Mouse (Mus musculus): ENCODE measurements at regions not wholly inside any gene's neighbourhood (a gene's known extent, or its start where the extent isn't known, plus 50 kb on each side); places are given as distances from the start of the nearest gene placed in this dataset.

- in situ Hi-C loops (cut with MboI, MseI): no loop called here
Observed at GRCm38 (mm10) chr12:12819746-12820145, 122.0 kb downstream of the Mycn start.

- in situ Hi-C loops (cut with MboI, MseI): no loop called here
Observed at GRCm38 (mm10) chr12:12814693-12815092, 127.0 kb downstream of the Mycn start.

- in situ Hi-C loops (cut with MboI, MseI): no loop called here
Observed at GRCm38 (mm10) chr12:12812873-12813272, 128.8 kb downstream of the Mycn start.

- in situ Hi-C loops (cut with MboI, MseI): no loop called here
Observed at GRCm38 (mm10) chr12:12810943-12811342, 130.8 kb downstream of the Mycn start.

GRCm38 (mm10) chr12:12810159-12810885 is 131.4 kb downstream of the Mycn start:
- in situ Hi-C loops (cut with MboI, MseI): no loop called here

DNA sequence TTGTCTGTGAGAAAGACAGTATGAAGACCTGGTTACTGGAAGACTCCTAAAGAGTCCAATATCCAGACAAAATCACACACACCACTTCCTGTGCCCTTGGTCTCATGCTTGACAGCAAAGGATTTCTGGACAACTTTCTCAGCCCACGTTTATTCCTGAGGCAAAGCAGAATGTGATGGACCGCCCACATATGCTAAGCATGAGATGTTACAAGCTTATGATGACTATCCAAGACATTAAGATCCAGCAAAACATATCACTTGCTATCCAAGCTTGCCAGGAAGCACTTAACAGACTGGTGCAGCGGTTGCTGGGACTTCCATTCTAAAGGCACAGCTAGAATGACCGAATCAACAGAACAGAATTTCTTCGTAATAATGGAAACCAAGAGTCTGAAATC is 133.6 kb downstream of the Mycn start:
- in situ Hi-C loops (cut with MboI, MseI): no loop called here

GRCm38 (mm10) chr12:12803602-12804001 is 138.1 kb downstream of the Mycn start:
- in situ Hi-C loops (cut with MboI, MseI): no loop called here

- in situ Hi-C loops (cut with MboI, MseI): no loop called here
Observed at GRCm38 (mm10) chr12:12802396-12802795, 139.3 kb downstream of the Mycn start.

DNA sequence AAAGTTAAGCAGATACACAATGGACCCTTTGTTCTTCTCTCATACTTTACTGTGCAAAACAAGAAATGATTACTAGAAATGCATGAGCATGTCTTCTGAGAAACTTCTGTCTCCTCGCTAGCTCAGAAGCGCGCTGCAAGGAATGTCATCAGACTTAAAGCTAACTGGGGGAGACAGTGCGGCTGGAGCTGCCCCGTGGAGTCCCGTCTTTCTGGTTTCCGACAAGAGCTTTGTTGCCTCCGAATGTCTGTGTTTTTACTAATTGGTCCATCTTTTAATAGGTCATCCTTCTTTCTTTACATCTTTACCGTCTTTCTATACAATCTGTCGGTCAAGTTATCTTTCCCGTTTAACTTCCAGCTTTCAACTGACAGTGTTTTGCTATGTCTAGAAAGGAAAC is 140.0 kb downstream of the Mycn start:
- in situ Hi-C loops (cut with MboI, MseI): no loop called here

DNA sequence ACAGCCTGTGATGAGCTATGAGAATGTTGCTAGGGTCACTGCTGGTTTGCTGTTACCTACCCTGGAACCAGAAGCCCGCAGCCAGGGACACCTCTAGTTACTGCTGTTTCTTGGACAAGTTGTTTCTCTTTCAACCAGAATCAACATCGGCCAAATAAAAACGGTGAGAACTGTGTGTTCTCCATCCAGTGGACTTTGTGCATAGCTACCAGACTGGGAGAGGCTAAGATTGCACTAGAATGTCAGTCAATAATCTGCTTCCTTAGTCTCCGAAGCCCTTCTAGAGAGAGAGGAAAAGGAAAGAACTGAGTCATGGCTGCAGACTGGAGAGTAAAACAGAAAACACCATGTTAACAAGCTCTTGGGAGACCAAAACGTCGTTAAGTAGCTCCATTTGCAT is 141.6 kb downstream of the Mycn start:
- in situ Hi-C loops (cut with MboI, MseI): no loop called here

- in situ Hi-C loops (cut with MboI, MseI): no loop called here
Observed at GRCm38 (mm10) chr12:12789052-12789451, 152.7 kb downstream of the Mycn start.

GRCm38 (mm10) chr12:12788263-12788852 is 153.4 kb downstream of the Mycn start:
- in situ Hi-C loops (cut with MboI, MseI): no loop called here

DNA sequence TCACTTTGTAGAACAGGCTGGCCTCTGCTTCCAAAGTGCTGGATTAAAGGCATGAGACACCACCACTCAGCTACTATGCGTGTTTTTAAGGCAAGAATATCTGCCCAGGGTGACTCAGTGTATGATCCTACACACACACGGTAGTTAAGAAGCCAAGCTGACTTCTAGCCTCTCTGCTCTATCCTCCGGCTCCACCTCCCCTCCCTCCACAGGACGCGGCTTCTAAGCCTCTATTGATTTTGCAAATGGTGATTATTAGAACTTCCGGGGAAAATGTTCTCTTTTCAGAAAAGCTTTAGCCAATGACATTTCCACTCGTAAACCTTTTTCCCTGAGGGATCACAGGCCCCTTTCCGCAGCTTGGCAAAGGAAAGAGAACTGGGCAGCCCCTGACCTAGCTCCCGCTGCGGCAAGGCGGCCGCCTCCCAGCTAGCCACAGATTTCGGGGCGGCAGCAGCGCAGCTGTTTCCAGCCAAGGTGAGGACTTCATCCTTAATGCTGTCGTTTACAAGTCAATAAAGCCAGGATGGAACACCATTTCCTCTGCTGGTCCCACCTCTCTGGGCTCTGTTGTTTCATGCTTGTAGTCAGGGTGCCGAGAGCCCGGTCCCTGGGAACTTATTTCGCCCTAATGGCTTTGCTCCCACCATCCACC is 154.0 kb downstream of the Mycn start:
- in situ Hi-C loops (cut with MboI, MseI): no loop called here

DNA sequence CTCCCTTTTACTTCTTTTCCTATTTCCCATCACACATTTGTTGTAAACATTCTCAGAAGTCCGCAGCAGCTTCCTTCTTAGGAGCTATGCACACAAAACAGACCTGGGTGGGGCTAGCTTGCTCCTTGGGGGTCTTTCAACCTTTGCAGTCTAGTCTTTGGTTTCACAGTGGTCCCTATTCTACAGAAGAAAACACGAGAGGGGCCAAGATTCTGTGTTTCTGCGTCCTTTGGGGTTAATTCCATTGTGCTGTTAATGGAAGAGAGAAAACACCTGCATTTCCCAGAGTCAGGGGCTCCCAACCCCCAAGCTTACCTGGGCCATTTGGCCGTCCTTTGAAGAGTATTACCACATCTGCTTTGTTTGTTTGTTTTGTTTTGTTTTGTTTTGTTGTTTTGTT is 154.6 kb downstream of the Mycn start:
- in situ Hi-C loops (cut with MboI, MseI): no loop called here

DNA sequence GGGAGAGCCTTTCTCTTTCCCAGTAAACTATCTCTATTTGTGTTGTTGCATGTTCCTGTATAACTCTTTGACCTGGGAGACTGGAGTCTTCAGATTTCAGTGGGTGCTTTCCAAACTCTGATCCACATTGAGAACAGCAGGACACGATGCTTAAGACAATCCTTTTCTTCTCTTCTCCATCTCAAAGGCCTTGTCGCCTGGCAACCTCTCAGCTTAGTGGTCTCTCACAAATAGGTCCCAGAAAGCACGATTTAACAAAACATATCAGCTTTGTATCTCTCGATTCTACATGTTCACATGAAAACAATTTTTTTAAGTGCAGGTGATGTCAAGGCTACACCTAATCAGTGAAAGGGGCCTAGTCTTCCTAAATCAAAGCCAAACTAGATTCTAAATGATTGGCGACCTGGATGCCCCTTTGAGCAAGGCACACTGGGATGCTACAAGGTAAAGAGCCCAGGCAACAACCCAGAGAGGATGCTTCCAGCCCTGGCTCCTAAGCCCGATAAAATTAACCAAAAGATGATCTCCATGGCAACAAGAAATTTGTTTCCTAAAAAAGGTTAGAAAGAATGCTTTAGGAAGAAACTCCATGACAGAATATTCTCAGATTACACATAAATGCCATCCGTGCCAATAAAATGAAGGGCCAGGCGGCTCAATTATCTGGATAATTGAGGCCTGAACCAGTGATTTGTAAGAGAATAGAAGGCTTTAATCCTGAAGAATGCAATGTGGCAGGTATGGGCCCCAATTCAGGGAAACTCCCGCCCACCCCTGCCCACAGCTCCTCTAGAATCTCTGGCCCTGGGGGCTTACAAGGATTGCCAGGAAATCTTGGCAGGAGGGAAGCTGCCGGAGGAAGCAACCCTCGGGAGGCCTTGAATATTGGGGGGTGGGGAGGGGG is 157.8 kb downstream of the Mycn start:
- in situ Hi-C loops (cut with MboI, MseI): no loop called here

- in situ Hi-C loops (cut with MboI, MseI): no loop called here
Observed at GRCm38 (mm10) chr12:12781526-12781925, 160.2 kb downstream of the Mycn start.

GRCm38 (mm10) chr12:12778563-12779256 is 163.0 kb downstream of the Mycn start:
- in situ Hi-C loops (cut with MboI, MseI): no loop called here

DNA sequence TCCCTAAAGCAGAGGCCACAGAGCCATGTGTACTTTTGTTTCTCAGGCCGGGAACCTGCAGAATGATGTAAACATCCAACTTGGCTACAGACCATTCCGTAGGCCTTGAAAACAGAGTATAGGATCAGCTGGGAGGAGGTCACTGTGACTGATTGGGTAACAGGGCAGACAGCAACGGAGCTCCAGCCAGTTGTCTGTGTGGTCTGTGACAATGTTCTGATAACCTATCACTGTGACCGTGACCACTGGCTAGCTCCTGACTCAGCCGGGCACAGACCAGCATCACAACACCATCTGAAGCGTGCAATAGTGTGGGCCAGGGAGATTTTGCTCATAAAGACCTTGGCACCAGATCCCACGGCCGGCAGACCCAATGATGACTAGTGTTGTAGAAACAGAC is 164.3 kb downstream of the Mycn start:
- in situ Hi-C loops (cut with MboI, MseI): no loop called here

DNA sequence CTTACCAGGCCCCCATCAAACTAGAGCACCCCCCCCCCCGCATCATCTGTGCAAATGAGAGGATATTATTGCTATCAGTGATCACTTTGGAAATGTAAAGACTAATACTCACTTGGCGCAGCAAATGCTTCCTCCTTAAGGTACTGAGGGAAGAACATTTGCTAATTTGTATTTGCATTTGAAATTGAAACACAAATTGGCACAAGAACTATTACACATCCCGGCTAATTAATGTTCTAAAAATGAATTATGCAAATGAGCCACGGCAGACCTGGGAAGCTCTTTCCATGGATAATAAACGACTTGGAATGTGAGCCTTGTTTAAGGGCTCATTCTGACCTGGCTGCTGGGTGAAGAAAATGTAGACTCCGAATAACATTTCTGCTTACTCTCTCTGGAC is 164.9 kb downstream of the Mycn start:
- in situ Hi-C loops (cut with MboI, MseI): no loop called here

DNA sequence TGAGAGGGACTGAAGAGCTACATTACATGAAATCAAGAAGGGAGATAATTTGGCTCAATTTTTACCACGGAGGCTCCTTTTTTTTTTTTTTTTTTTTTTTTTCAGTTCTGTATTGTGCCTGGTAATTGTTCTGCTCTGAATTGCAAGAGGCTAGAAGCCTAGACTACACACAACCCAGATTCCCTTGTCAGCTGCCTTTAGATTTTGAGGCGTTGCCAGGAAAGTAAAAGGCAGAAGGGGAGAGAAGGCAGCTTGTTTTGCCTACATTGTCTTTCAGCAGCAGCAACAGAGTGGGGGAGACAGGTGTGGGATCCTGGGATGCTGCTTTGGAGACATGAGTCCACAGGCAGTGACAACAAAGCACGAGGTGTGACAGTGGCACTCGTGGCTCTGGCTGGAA is 170.7 kb downstream of the Mycn start:
- in situ Hi-C loops (cut with MboI, MseI): no loop called here

DNA sequence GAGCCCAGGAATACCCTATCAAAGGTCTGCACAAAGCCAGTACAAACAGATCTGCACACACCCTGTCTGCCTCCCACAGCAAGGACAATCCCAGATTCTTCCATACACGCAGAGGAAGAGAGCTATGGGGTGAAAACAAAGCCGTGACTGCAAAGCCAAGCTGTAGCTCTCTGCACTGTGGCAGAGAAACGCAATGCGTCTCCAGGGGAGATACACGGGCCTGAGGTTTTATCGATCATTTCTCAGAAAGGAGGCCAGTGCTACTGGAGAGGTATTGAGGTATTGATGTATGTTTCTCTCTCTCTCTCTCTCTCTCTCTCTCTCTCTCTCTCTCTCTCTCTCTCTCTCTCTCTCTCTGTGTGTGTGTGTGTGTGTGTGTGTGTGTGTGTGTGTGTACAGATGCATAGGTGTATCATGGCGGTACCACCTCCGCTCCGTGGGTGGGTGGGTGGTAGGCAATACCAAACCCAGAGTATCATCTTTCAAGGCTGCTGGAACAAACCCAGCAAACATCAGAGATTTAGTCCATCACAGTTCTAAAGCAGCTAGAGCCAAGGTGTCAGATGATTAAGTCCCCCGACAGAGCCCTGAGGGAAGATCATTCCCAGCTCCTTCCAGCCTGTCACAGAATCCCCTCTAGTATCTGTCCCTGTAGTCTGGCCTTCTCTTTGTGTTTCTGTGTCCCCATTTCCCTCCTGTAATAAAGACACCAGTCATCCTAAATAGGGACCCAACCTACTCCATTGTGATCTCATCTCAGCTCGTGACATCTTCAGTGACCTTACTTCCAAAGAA is 175.0 kb downstream of the Mycn start:
- in situ Hi-C loops (cut with MboI, MseI): no loop called here
